Mouse (Mus musculus) hindbrain, embryonic 16.5 days (tissue): ENCODE data around the gene Gipc1. TPM values are rescaled to one million over a fixed set of nuclear protein-coding genes. Genes with fewer than 3 reads are reported as not detected.

Experiments used
- ATAC-seq: fragments of 200-750 bp; cut with Nextera tagmentation; 2 replicates; pipeline ENCODE4 v1.8.0; 2017; ENCODE audit warnings: moderate TSS enrichment, moderate library complexity
- H3K27ac ChIP-seq: fragments of 300-500 bp; sonication (generic); 2 replicates; pipeline ENCODE4 v1.5.1; 2014; ENCODE audit warnings: low read depth, mild to moderate bottlenecking, control low read depth, low read length, moderate library complexity
- H3K27me3 ChIP-seq: fragments of 300-500 bp; sonication (generic); replicated peaks from 2 replicates; pipeline ENCODE4 v1.6.1; 2014; ENCODE audit warnings: low read length; ENCODE audit not compliant: control insufficient read depth, insufficient read depth
- H3K36me3 ChIP-seq: fragments of 300-500 bp; sonication (generic); 2 replicates; pipeline ENCODE4 v1.6.1; 2014; ENCODE audit warnings: mild to moderate bottlenecking, low read length, moderate library complexity, mixed read lengths; ENCODE audit not compliant: control insufficient read depth, insufficient read depth
- H3K4me1 ChIP-seq: fragments of 300-500 bp; sonication (generic); 2 replicates; pipeline ENCODE4 v1.6.1; 2014; ENCODE audit warnings: low read depth, low read length; ENCODE audit not compliant: control insufficient read depth, insufficient read depth
- H3K4me2 ChIP-seq: fragments of 300-500 bp; sonication (generic); 2 replicates; pipeline ENCODE4 v1.6.1; 2014; ENCODE audit warnings: mild to moderate bottlenecking, low read length, control low read depth, moderate library complexity
- H3K4me3 ChIP-seq: fragments of 300-500 bp; sonication (generic); 2 replicates; pipeline ENCODE4 v1.5.1; 2014; ENCODE audit warnings: mild to moderate bottlenecking, low read length, control low read depth, moderate library complexity
- H3K9ac ChIP-seq: fragments of 300-500 bp; sonication (generic); 2 replicates; pipeline ENCODE4 v1.6.1; 2014; ENCODE audit warnings: low read depth, mild to moderate bottlenecking, control low read depth, low read length, moderate library complexity
- H3K9me3 ChIP-seq: fragments of 300-500 bp; sonication (generic); 2 replicates; pipeline ENCODE4 v1.6.1; 2014; ENCODE audit warnings: mild to moderate bottlenecking, low read length, moderate library complexity; ENCODE audit not compliant: control insufficient read depth
- WGBS: fragments of 180-500 bp; shearing (Covaris S2); extraction: QIAGEN DNeasy Blood & Tissue Kit; methylation state at CpG from one replicate; pipeline ENCODE4 v1.1.7; 2014; 5-methylcytosine and 5-hydroxymethylcytosine counted together
- polyA plus RNA-seq: library from polyadenylated mRNA; unstranded; fragments of >200 nt; fragmentation: Nextera tagmentation; extraction: Ambion mirVana; gene quantifications from 2 replicates; pipeline ENCODE4 v1.2.1, GENCODE M21; 2015

Gipc1 gene
- polyA plus RNA-seq, 1 experiment from 2014 or later = 135 TPM

DNA sequence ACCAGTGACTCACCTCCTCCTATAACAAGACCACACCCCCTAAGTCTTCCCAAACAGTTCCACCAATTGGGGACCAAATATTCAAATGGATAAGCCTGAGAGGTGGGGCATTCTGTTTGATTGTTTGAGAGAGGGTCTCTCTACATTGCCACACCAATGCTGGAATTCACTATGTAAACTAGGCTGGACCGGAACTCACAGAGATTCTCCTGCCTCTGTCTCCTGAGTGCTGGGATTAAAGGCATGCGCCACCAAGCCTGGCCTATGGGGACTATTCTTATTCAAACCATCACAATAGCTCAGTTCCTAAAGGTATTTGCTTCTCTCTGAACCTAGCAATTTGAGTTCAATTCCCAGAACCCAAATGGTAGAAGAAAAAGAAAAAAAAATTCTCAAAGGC, 33.9 kb upstream of the Gipc1 start:
- no peak overlapping the region for H3K9ac ChIP-seq
- ATAC-seq = no peak
- 98% methylated on average over 2 of the region's 2 CpGs for WGBS
- peaks cover 5% of the 10 kb centered on the region for H3K36me3 ChIP-seq
- no peak overlapping the region for H3K4me2 ChIP-seq
- H3K27ac ChIP-seq = no peak overlapping the region
- no peak overlapping the region for H3K4me3 ChIP-seq
- H3K4me1 ChIP-seq = no peaks in the 10 kb centered on the region; the same call in 1 of the 2 replicates
- H3K27me3 ChIP-seq = no peaks in the 10 kb centered on the region
- no peaks in the 10 kb centered on the region for H3K9me3 ChIP-seq

DNA sequence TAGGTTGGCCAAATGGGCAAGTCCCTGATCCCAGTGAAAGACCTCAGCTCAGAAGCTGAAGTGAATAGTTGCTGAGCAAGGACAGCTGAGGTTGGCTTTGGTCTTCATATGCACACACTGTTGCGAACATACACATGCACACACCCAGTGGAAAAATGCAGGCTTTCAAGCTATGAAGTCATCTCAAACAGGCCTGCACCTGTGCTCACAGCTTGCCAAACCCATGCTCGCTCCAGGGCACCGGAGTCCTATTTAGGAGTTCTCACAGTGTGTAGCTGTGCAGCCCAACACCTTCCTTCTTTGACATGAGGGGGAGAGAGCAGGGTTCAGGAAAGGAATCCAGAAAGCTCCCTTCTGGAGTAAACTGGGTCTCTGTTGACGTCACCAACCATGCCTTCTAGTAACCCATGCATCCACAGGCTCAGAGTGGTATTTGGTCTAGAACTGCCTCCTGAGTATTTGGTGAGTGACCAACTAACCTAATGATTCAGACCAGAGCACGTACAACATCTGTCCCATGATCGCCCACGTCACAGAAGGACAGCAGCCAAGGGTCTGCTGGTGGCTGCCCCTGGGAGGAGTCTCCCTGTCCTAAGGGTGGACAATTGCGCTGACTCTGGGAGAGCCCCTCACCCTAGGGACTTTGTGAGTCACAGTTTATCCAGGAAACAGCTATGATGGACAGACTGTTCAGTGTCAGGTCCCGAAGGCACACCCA, 32.8 kb upstream of the Gipc1 start:
- WGBS = 89% methylated on average over 9 of the region's 9 CpGs

GRCm38 (mm10) chr8:83621691-83622388, 30.6 kb upstream of the Gipc1 start:
- no peaks in the 10 kb centered on the region for H3K36me3 ChIP-seq
- H3K9ac ChIP-seq = peak overlapping the region; percentile 64
- ATAC-seq = peak; percentile 43; the same call in 1 of the 2 replicates

More for the DNA sequence above, 32.8 kb upstream of the Gipc1 start:
- Histone ChIP-seq H3K9ac (no peak overlapping the region), H3K36me3 (no peaks in the 10 kb centered on the region), H3K4me2 (no peak overlapping the region), H3K4me1 (no peaks in the 10 kb centered on the region; the same call in 1 of the 2 replicates), H3K4me3 (no peak overlapping the region), H3K27ac (no peak overlapping the region), H3K9me3 (no peaks in the 10 kb centered on the region), H3K27me3 (no peaks in the 10 kb centered on the region)
- ATAC-seq = no peak

DNA sequence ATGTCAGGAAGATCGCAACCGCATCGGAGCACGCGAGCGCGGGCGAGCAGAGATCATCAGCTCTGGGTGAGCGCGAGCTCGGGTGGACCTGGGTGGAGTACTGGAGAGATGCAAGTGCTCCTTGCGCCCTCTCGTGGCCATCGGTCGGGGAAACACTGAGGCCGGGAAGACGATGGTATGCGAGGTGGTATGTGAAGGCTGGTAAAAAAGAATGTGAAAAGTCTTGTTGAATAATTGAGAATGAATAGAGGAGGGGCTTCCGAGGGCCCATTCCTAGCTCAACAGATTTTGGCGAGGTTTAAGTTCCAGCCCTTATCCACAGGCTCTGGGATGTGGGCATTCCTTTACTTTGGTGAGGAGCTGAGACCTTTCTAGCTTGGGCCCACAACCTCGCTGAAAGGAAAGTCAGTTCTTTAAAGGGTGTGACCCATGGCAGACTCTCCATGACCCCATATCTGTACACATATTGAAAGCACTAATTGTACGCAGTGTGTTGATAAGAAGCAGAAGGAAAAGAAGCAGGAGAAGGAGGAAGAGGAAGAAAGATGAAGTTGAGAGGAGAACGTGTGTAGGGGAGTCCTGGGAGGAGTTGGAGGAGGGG, 30.0 kb upstream of the Gipc1 start:
- H3K27ac ChIP-seq = no peak overlapping the region; the same call in 1 of the 2 replicates
- H3K4me2 ChIP-seq = peak overlapping the region; percentile 76
- H3K9ac ChIP-seq = peak overlapping the region; percentile 64
- H3K9me3 ChIP-seq = no peaks in the 10 kb centered on the region
- H3K4me1 ChIP-seq = no peaks in the 10 kb centered on the region; the same call in 1 of the 2 replicates
- no peaks in the 10 kb centered on the region for H3K27me3 ChIP-seq
- H3K4me3 ChIP-seq = peak overlapping the region; percentile 44
- 11% methylated on average over 23 of the region's 23 CpGs for WGBS
- peak; percentile 96 for ATAC-seq
- no peaks in the 10 kb centered on the region for H3K36me3 ChIP-seq

More at GRCm38 (mm10) chr8:83621691-83622388, 30.6 kb upstream of the Gipc1 start:
- Histone ChIP-seq H3K4me1 (no peaks in the 10 kb centered on the region; the same call in 1 of the 2 replicates), H3K4me2 (peak overlapping the region; percentile 76), H3K27ac (no peak overlapping the region; the same call in 1 of the 2 replicates), H3K4me3 (peak overlapping the region; percentile 44), H3K9me3 (no peaks in the 10 kb centered on the region), H3K27me3 (no peaks in the 10 kb centered on the region)
- 55% methylated on average over 15 of the region's 15 CpGs for WGBS

DNA sequence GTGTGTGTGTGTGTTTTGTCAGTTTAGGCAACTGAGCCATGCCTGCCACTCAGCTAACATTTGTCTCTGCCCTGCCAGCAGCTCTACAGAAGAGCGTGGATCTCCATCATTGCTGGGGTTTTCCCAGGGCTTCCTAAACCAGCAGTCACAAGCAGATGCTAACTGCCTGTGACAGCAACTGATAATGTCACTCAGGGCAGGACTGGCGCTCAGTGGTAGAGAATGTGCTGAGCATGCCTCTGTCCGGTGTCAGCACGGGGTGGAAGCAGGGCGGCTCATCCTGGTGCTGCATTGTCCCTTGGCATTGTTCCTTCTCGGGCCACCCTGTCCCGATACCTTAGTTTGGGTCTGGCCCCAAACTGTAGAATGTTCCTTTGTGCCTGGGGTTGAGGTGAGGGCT, 28.9 kb upstream of the Gipc1 start:
- H3K9ac ChIP-seq = no peak overlapping the region
- H3K4me1 ChIP-seq = no peaks in the 10 kb centered on the region; the same call in 1 of the 2 replicates
- H3K27ac ChIP-seq = no peak overlapping the region
- H3K9me3 ChIP-seq = no peaks in the 10 kb centered on the region
- no peaks in the 10 kb centered on the region for H3K27me3 ChIP-seq
- no peaks in the 10 kb centered on the region for H3K36me3 ChIP-seq
- no peak overlapping the region for H3K4me2 ChIP-seq
- WGBS = 89% methylated on average over 7 of the region's 7 CpGs
- no peak for ATAC-seq
- no peak overlapping the region for H3K4me3 ChIP-seq

- Histone ChIP-seq H3K4me3 (no peak overlapping the region), H3K4me1 (no peaks in the 10 kb centered on the region; the same call in 1 of the 2 replicates), H3K36me3 (no peaks in the 10 kb centered on the region), H3K4me2 (no peak overlapping the region), H3K9me3 (no peaks in the 10 kb centered on the region), H3K9ac (no peak overlapping the region), H3K27ac (no peak overlapping the region), H3K27me3 (no peaks in the 10 kb centered on the region)
- WGBS = 59% methylated on average over 3 of the region's 3 CpGs
- ATAC-seq = no peak
Measured at GRCm38 (mm10) chr8:83624739-83625138, 27.7 kb upstream of the Gipc1 start.

- H3K4me2 ChIP-seq = no peak overlapping the region
- H3K9ac ChIP-seq = no peak overlapping the region
- H3K4me1 ChIP-seq = no peaks in the 10 kb centered on the region; the same call in 1 of the 2 replicates
- no peak overlapping the region for H3K27ac ChIP-seq
- H3K4me3 ChIP-seq = no peak overlapping the region
- ATAC-seq = no peak
- H3K9me3 ChIP-seq = no peaks in the 10 kb centered on the region
- no peaks in the 10 kb centered on the region for H3K27me3 ChIP-seq
- H3K36me3 ChIP-seq = no peaks in the 10 kb centered on the region
- WGBS = 95% methylated on average over 6 of the region's 6 CpGs
Measured at GRCm38 (mm10) chr8:83625676-83626299, 26.7 kb upstream of the Gipc1 start.

DNA sequence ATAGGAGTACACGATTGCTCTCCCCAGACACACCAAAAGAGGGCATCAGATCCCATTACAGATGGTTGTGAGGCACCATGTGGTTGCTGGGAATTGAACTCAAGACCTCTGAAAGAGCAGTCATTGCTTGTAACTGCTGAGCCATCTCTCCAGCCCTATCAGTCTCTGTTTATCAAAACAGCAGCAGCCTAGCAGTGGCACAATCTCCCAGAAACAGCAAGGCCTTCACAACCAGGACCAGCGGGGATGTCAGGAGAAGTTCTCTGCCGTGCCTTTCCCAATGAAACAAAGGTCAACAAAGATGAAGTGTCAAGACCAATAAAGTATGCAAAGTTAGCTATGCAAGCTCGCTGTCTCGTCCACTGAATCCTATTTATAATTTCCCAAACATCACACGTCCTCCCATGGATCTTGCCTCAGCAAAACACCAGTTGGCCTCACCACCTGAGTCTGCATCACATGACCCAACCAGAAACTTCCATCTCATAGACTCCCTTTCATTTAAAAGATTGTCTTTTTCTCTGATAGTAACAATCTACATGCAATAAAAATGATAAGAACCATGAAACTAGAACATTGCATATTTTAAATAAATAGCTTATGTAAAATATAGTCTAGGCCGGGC, 20.3 kb upstream of the Gipc1 start:
- no peak overlapping the region for H3K4me3 ChIP-seq
- no peak for ATAC-seq
- H3K9ac ChIP-seq = no peak overlapping the region
- peaks cover 4% of the 10 kb centered on the region; the same call in 1 of the 2 replicates for H3K9me3 ChIP-seq
- H3K4me2 ChIP-seq = no peak overlapping the region
- no peaks in the 10 kb centered on the region for H3K27me3 ChIP-seq
- no peaks in the 10 kb centered on the region for H3K4me1 ChIP-seq
- 86% methylated on average over 7 of the region's 7 CpGs for WGBS
- no peaks in the 10 kb centered on the region for H3K36me3 ChIP-seq
- no peak overlapping the region for H3K27ac ChIP-seq
